Mouse (Mus musculus) intestine, postnatal 0 days (tissue): ENCODE results near the gene Rps3a1. TPM values are rescaled to one million over a fixed set of nuclear protein-coding genes. Genes with fewer than 3 reads are reported as not detected.
A peak's percentile ranks its signal among the peaks of the same experiment; 100 is the strongest.

Source experiments
- ATAC-seq: fragments of 200-750 bp; cut with Nextera tagmentation; 2 replicates; pipeline ENCODE4 v1.8.0; 2017; ENCODE audit warnings: mild to moderate bottlenecking, moderate TSS enrichment, moderate library complexity
- H3K27ac ChIP-seq: fragments of 300-500 bp; sonication (generic); 2 replicates; pipeline ENCODE4 v1.5.1; 2014; ENCODE audit warnings: mild to moderate bottlenecking, low read depth, low read length, moderate library complexity
- H3K27me3 ChIP-seq: fragments of 300-500 bp; sonication (generic); replicated peaks from 2 replicates; pipeline ENCODE4 v1.6.1; 2014; ENCODE audit warnings: low read length, mixed read lengths; ENCODE audit not compliant: control insufficient read depth, insufficient read depth
- H3K36me3 ChIP-seq: fragments of 300-500 bp; sonication (generic); 2 replicates; pipeline ENCODE4 v1.6.1; 2014; ENCODE audit warnings: mild to moderate bottlenecking, moderate library complexity; ENCODE audit not compliant: control insufficient read depth, insufficient read depth
- H3K4me1 ChIP-seq: fragments of 300-500 bp; sonication (generic); replicated peaks from 2 replicates; pipeline ENCODE4 v1.6.1; 2014; ENCODE audit warnings: antibody characterized with exemption, low read length, mixed read lengths; ENCODE audit not compliant: control insufficient read depth, insufficient read depth
- H3K4me2 ChIP-seq: fragments of 300-500 bp; sonication (generic); replicated peaks from 2 replicates; pipeline ENCODE4 v1.6.1; 2014; ENCODE audit warnings: low read depth, mild to moderate bottlenecking, moderate library complexity
- H3K4me3 ChIP-seq: fragments of 300-500 bp; sonication (generic); 2 replicates; pipeline ENCODE4 v1.5.1; 2014; ENCODE audit warnings: low read depth, low read length
- H3K9ac ChIP-seq: fragments of 300-500 bp; sonication (generic); 2 replicates; pipeline ENCODE4 v1.6.1; 2014; ENCODE audit warnings: mild to moderate bottlenecking, low read depth, low read length
- H3K9me3 ChIP-seq: fragments of 300-500 bp; sonication (generic); 2 replicates; pipeline ENCODE4 v1.6.1; 2016; ENCODE audit warnings: mixed run types; ENCODE audit not compliant: control insufficient read depth
- CTCF ChIP-seq: sonication (generic); IDR thresholded peaks from 2 replicates; pipeline ENCODE4 v1.5.1; 2016; ENCODE audit warnings: low read depth, mild to moderate bottlenecking, control low read depth, antibody characterized with exemption, moderate library complexity
- WGBS: fragments of 180-500 bp; shearing (Covaris S2); extraction: QIAGEN DNeasy Blood & Tissue Kit; methylation state at CpG from one replicate; pipeline ENCODE4 v1.1.7; 2014; 5-methylcytosine and 5-hydroxymethylcytosine counted together
- polyA plus RNA-seq: library from polyadenylated mRNA; unstranded; fragments of >200 nt; fragmentation: Nextera tagmentation; extraction: Ambion mirVana; gene quantifications from 2 replicates; pipeline ENCODE4 v1.2.1, GENCODE M21; 2015

The Rps3a1 gene
- polyA plus RNA-seq, 1 experiment from 2014 or later: 788 TPM

GRCm38 (mm10) chr3:86149521-86149920 lies 7.0 kb upstream of the Rps3a1 start:
- no peaks in the 10 kb centered on the region for H3K4me1 ChIP-seq
- ATAC-seq: no peak
- H3K9ac ChIP-seq: no peak overlapping the region
- H3K27ac ChIP-seq: no peak overlapping the region
- H3K4me2 ChIP-seq: no peak overlapping the region
- TF ChIP-seq CTCF: no peak
- no peaks in the 10 kb centered on the region for H3K9me3 ChIP-seq
- H3K36me3 ChIP-seq: no peaks in the 10 kb centered on the region
- 74% methylated on average over 9 of the region's 9 CpGs for WGBS
- H3K4me3 ChIP-seq: no peak overlapping the region
- H3K27me3 ChIP-seq: no peaks in the 10 kb centered on the region

GRCm38 (mm10) chr3:86149063-86149462 lies 6.6 kb upstream of the Rps3a1 start:
- no peak for ATAC-seq
- no peak overlapping the region for H3K9ac ChIP-seq
- H3K4me2 ChIP-seq: no peak overlapping the region
- no peak for TF ChIP-seq CTCF
- H3K4me1 ChIP-seq: no peaks in the 10 kb centered on the region
- no peaks in the 10 kb centered on the region for H3K36me3 ChIP-seq
- no peak overlapping the region for H3K4me3 ChIP-seq
- 84% methylated on average over 6 of the region's 6 CpGs for WGBS
- H3K27ac ChIP-seq: no peak overlapping the region
- no peaks in the 10 kb centered on the region for H3K9me3 ChIP-seq
- no peaks in the 10 kb centered on the region for H3K27me3 ChIP-seq

GRCm38 (mm10) chr3:86143343-86143742 lies 841 bp upstream of the Rps3a1 start:
- ATAC-seq: no peak
- TF ChIP-seq CTCF: no peak
- Histone ChIP-seq H3K9me3 (no peaks in the 10 kb centered on the region), H3K9ac (no peak overlapping the region), H3K4me2 (no peak overlapping the region), H3K36me3 (peaks cover 23% of the 10 kb centered on the region), H3K27ac (no peak overlapping the region), H3K27me3 (no peaks in the 10 kb centered on the region), H3K4me3 (no peak overlapping the region), H3K4me1 (0 out of 2 replicates have a peak, but pooled peaks cover 2% of the 10 kb centered on the region)
- 81% methylated on average over 6 of the region's 6 CpGs for WGBS

- Histone ChIP-seq H3K4me2 (peak overlapping the region; percentile 6), H3K4me3 (no peak overlapping the region), H3K9me3 (no peaks in the 10 kb centered on the region), H3K36me3 (peaks cover 27% of the 10 kb centered on the region), H3K9ac (no peak overlapping the region), H3K27ac (no peak overlapping the region), H3K4me1 (0 out of 2 replicates have a peak, but pooled peaks cover 2% of the 10 kb centered on the region), H3K27me3 (no peaks in the 10 kb centered on the region)
- 30% methylated on average over 6 of the region's 6 CpGs for WGBS
- ATAC-seq: no peak; the same call in 1 of the 2 replicates
- TF ChIP-seq CTCF: no peak
Measured at GRCm38 (mm10) chr3:86142934-86143317, 424 bp upstream of the Rps3a1 start.

GRCm38 (mm10) chr3:86141886-86142262 lies 628 bp downstream of the Rps3a1 start:
- Histone ChIP-seq H3K4me1 (0 out of 2 replicates have a peak, but pooled peaks cover 2% of the 10 kb centered on the region), H3K4me3 (peak overlapping the region; percentile 85), H3K9ac (peak overlapping the region; percentile 92), H3K36me3 (peaks cover 38% of the 10 kb centered on the region), H3K27me3 (no peaks in the 10 kb centered on the region), H3K27ac (peak overlapping the region; percentile 77), H3K4me2 (peak overlapping the region; percentile 65), H3K9me3 (no peaks in the 10 kb centered on the region)
- under 1% methylated on average over 18 of the region's 18 CpGs for WGBS
- ATAC-seq: peak; percentile 8; the same call in 1 of the 2 replicates
- no peak for TF ChIP-seq CTCF

- Histone ChIP-seq H3K27me3 (no peaks in the 10 kb centered on the region), H3K9me3 (no peaks in the 10 kb centered on the region), H3K9ac (peak overlapping the region; percentile 92), H3K4me2 (peak overlapping the region; percentile 65), H3K36me3 (peaks cover 43% of the 10 kb centered on the region), H3K4me3 (peak overlapping the region; percentile 85), H3K27ac (no peak overlapping the region), H3K4me1 (0 out of 2 replicates have a peak, but pooled peaks cover 2% of the 10 kb centered on the region)
- whole genome bisulfite sequencing: 5% methylated on average over 7 of the region's 7 CpGs
- TF ChIP-seq CTCF: no peak
- no peak for ATAC-seq
Measured at GRCm38 (mm10) chr3:86141366-86141765, 1.1 kb downstream of the Rps3a1 start.

GRCm38 (mm10) chr3:86139660-86140059 lies 2.8 kb downstream of the Rps3a1 start:
- 88% methylated on average over 4 of the region's 4 CpGs for WGBS
- no peak for TF ChIP-seq CTCF
- 0 out of 2 replicates have a peak, but pooled peaks cover 6% of the 10 kb centered on the region for H3K4me1 ChIP-seq
- peaks cover 51% of the 10 kb centered on the region for H3K36me3 ChIP-seq
- no peak overlapping the region for H3K9ac ChIP-seq
- no peaks in the 10 kb centered on the region for H3K9me3 ChIP-seq
- H3K4me2 ChIP-seq: no peak overlapping the region
- no peak for ATAC-seq
- H3K27ac ChIP-seq: no peak overlapping the region
- no peaks in the 10 kb centered on the region for H3K27me3 ChIP-seq
- no peak overlapping the region for H3K4me3 ChIP-seq
